Mouse (Mus musculus) regulatory T cell (primary cell): Measurements from ENCODE around the gene Neurod4.
"Not testable (repeated sequence)": the region's sequence is repeated elsewhere in the genome, so short reads cannot be mapped to it uniquely, and the experiment has no call there.

Experiments used
- in situ Hi-C: fragments of 300-600 bp; cut with MboI, MseI; formaldehyde crosslinking; loops from one replicate; pipeline ENCODE4 v1.15.1; 2025; ENCODE audit warnings: high pct_unique_total_duplicates

Neurod4 gene

DNA sequence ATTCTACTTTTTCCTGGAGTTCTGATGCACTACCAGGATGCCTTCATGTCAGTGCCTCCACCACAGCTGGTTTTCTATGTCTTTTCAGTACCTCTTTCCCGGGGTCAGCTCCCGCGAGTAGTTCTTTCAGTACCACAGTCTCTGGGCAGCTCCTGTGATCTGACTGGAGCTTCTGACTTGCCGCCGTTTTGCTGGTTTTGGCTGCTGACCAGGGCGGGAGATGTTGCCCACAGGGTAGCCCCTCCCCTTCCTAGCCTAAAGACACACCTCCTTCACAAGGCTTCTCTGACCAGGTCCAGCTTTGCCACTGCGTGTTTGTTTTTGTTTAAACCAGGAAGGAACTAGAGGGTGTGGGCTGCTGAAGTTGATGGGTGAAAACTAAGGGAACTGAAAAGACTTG is at the start of gene Neurod4:
Gene Neurod4, minus strand, starts transcription at position 175 of the 400 bp plus-strand sequence.
- in situ Hi-C loops = no loop called here

DNA sequence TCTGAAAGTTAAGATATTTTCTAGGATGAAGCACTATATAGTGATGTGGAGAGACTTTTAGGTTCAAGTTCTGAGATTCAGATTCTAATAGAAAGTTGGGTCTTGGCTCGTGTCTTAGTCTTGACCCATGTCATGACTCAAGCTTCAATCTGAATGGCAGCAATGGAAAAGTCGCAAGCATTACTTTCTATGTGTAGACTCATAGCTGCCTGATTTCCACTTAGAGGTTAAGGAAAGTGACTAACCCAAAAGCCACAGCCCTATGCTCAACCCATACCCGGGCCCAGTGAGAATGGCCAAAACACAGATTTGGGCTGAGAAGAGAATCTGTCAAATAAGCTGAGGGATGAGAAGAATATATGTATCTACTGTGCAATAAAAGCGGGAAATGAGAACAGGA is 44.2 kb upstream of the Neurod4 start:
- in situ Hi-C loops = no loop called here

DNA sequence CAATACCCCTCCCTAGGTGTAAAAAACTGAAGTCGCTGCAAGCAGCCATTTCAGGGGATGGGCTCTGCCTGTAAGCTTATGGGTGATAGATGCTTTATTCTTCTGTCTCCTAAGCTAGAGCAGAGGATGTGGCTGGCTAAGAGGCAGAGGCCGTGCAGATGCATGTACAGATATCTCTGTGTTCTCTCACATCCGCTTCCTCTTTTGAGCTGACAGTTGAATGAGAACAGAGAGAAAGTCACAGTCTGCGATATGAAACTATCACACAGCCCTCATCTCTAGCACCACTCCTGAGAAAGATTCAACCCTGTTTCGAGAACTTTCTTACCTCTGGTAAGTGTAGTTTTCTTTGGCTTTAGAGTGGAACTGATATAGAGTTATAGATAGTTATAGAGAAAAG is 42.6 kb upstream of the Neurod4 start, which contains the start of gene Tespa1:
Gene Tespa1, plus strand, starts transcription at position 234 of the 400 bp plus-strand sequence.
- in situ Hi-C loops = no loop called here

DNA sequence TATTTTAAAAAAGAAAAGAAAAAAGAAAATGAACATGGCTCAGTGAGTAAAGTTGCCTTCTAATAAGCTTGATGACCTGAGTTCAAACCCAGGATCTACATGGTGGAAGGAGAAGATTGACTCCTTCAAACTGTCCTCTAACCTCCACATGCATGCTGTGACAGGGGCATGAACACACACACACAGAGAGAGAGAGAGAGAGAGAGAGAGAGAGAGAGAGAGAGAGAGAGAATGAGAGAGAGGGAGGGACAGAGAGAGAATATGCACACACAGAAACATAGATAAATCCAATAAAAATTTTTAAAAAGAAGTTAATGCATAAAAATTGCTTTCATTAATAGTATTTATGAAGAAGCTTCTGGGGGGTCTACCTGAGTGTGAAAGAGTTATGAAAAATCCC is 42.0 kb upstream of the Neurod4 start:
- in situ Hi-C loops = no loop called here

DNA sequence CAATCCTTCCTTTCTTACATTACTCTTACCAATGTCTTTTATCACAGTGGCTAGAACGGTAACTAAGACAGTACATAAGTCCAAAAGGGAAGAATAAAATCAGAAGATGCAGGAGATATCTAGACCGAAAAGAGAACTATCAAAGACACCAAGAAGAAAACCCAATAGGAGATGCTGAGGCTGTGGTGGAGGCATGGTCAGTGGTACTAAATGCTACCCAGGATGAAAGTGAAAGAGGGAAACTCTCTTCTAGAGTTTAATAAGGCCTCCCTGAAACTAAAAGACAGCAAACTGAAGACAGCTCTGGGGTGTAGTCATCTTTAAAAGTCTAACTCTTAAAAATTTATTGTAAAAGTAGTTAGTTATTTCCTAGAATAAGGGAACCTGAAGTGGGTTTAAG is 40.7 kb upstream of the Neurod4 start:
- in situ Hi-C loops = no loop called here

DNA sequence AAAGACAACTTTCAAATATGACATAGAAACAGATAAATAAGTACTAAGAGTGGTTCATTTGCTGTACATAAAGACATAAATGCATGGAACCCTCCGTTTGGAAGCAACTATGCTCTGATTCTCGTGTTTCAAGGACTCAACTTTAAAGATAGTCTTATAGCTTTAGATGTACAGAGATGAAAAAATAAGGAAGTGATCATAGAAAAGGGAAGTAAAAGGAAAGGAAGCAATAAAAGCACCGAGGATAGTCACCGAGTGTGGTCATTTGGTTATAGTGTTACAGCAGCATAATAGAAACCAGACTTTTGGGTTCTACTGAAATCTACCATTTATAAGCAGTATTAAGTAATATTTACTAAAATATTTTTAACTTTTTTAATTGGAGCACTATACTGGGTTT is 38.7 kb upstream of the Neurod4 start:
- in situ Hi-C loops = loop anchor here (10.0 kb wide), 1 partner anchor 46 kb away; no protein-coding TSS in a partner anchor

DNA sequence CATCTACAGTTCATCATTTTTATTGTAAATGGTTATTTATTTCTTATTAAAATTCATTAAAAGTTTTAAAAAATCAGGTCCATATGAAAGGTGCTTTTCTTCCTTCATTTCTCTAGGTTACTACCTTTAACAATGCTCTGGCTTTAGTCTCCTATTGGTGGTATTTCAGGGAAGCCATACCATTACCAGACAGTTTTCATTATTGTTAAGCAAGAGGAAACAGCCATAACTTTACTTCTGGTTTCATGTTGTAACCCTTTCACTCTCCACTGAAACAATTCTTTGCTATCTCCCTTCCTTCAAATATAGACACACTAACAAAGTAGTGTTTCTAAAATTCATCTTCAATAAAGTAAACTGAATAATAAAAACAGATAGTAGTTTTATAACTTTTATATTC is 35.8 kb upstream of the Neurod4 start:
- in situ Hi-C loops = loop anchor here (10.0 kb wide), 1 partner anchor 49 kb away; no protein-coding TSS in a partner anchor

DNA sequence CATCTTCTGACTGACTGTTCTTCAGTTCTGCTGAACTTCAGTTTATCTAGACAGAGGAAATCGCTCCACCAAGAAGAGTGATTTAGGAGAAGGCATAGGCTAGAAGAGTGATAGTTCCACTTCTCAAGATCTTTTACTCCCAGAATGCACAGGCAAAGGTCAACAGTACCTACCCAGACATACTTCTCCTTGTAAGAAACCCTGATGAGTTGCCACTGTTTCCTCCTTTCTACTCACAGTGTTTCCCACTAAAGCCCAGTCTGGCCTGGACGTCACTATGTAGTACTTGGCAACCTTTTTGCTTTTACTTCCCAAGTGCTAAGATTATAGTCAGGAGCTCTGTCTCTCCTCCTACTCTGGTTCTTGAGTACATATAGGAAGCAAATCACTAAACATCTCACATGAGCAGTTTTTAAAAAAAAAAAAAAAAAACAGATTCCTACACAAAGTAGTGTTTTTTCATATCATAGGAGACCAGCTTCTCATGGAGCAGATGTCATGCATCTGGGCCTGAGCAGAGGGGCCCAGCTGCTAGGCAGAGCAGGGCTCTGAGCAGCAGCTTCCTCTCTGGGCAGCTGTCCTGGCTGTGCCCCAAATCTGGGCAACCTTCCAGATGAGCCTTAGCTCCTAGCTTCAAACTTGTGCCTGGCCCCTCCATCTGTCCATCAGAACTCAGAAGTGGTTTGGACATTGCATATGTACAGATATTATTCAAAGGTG is 34.2 kb upstream of the Neurod4 start:
- in situ Hi-C loops = loop anchor here (10.0 kb wide), 1 partner anchor 51 kb away; no protein-coding TSS in a partner anchor

DNA sequence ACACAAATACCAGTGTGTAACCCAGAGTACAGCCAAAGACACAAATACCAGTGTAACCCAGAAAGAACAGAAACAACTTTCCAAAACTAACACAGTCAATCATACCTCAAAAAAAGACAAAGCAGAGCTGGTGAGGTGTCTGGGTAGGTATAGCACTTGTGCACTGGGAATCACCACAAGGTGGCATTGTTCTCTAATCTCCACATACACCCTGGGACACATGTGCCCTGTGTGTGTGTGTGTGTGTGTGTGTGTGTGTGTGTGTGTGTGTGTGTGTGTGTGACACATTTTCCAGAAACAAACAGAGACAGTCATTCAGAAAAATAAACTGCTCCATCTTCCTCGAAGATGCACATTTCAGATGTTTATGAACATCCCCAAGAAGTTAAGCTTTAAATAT is 33.5 kb upstream of the Neurod4 start:
- in situ Hi-C loops = loop anchor here (10.0 kb wide), 1 partner anchor 51 kb away; no protein-coding TSS in a partner anchor

DNA sequence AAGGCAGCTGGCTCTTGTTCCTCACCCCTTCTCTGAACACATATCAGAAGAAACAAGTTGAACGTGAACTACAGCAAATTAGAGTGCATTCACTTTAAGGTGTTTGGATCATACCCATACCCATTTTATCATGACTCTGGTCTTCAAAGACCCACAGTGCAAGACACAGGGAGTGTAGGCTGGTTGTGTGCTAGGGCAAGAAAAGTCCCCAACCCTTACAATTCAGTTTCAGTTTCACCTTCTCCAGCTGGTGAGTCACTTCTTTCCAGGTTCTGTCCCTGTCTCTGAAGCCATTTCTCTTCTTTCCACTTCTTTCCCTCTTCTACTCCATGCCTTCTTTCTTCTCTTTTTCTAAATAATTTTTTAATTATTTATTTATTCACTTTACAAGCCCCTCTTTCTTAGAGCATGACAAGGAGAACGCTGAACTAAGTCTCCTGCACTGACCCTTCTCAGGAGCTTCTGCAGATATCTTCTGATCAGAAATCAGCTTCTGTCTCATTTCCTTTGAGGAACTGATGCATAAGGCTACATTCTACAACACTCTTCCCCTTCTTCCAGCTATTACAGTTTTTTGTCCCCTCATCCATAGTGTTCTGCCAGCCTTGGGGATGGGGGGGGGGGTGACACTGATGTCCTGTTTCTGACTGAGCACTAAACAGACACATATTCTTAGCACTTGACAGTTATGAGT is 31.6 kb upstream of the Neurod4 start:
- in situ Hi-C loops = loop anchor here (10.0 kb wide), 1 partner anchor 53 kb away; no protein-coding TSS in a partner anchor

DNA sequence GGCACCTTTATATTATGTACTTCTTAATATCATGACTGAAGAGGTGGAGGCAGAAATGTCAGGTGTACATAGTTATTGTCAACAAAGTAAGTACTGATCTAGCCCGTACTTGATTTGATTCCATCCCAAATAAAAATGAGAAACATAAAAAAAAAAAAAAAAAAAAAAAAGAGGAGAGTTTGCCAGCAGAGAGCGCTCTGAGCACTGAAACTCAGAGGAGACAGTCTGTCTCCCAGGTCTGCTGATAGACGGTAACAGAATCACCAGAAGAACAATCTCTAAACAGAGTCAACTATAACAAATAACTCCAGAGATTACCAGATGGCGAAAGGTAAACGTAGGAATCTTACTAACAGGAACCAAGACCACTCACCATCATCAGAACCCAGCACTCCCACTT is 24.1 kb upstream of the Neurod4 start:
- in situ Hi-C loops = not testable (repeated sequence)

DNA sequence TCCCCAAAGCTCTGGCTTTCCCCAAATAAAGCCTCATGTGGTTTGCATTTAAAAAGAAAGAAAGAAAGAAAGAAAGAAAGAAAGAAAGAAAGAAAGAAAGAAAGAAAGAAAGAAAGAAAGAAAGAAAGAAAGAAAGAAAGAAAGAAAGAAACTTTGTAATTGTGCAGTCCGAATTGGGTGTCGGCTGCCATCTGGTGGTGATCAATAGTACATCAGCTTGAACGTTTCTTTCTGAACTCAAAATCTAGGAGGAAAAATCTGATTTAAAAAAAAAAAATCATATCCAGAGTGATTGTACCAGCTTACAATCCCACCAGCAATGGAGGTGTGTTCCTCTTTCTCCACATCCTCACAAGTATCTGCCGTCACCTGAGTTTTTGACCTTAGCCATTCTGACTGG is 18.7 kb upstream of the Neurod4 start:
- in situ Hi-C loops = loop anchor here (5.0 kb wide), 1 partner anchor 71 kb away; no protein-coding TSS in a partner anchor

DNA sequence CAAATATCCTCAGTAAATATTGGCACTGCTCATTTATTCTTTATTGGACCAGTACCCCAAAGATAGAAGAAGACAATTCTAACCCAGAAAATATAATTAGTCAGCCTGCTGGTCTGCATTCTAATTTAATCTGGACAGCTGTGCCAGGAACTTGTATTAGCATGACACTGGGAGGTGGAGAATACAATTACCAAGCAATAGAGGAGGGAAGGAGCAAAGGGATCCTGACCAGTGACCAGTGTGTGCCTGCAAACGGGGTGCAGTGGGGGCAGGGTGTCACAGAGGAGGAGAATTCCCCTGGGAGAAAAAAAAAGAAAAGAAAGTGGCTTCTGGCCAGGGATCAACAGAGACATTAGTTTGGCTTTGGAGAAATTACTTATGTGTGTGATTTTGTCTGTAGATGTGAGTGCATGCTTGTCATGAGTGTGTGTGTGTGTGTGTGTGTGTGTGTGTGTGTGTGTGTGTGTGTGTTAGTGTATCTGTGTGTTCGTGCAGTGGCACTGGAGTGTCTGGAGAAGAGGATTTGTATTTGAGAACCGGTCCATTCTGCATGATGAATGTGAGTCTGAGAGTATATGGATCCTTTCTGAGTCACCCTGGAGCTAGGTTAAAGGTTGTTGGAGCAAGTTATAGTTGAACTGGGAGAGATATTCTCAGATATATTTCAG is 13.8 kb upstream of the Neurod4 start:
- in situ Hi-C loops = no loop called here

DNA sequence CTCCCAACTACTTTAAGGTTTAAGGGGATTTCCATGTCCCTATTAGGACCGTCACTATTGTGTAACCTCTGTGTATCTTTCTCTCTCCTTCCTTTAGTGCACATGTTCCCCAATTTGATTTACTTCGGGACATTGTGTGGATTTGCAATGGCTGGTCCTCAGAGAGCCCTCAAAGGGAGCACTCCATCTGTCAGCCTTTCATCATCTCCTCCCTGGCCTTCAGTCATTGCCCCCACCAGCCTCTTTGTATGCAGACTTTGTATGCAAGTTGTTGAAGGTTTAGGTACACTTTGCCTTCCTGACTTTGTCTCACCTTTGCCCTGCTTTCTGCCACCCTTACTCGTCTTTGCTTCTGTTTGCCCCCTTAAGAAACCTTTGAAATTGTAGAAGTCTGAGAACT is 8.0 kb upstream of the Neurod4 start:
- in situ Hi-C loops = no loop called here

DNA sequence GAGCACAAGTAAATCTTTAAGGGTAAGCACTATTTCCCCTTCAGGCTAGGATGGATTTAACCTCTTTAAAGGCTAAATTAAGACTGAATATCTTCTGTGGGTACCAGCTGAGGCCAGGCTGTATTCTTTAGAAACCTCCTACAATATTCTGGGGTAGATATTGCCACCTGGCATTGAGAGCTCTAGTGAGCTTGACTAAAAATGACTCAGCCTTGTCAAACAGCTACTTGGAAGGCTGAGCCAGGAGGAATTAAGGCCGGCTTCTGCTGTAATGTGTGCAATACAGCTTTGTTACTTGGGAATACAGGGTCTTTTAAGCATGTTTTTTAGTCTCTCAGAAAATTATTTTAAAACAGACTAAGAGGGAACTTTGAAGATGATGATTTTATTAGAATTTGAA is 7.2 kb upstream of the Neurod4 start:
- in situ Hi-C loops = no loop called here

DNA sequence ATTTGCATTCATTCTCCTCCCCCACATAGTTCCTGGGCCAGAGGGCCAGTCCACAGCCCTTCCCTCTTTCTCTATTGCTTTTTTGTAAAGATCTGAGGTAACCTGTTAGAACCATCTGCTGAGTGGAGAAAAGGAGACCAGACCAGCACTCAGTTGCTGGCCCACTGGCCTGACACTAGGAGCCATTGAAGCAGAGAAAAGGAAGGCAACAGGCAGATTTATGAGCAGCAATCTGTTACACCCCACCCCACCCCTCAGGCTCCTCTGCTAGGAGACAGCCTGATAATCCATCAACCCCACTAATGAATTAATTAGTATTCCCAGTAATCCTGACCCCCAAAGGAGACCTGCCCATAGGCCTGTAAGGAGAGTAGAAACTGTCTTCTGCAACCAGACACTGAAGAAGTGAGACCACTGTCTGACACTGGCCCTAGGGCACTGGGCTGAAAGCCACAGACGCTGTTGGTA is 2.0 kb upstream of the Neurod4 start:
- in situ Hi-C loops = no loop called here

DNA sequence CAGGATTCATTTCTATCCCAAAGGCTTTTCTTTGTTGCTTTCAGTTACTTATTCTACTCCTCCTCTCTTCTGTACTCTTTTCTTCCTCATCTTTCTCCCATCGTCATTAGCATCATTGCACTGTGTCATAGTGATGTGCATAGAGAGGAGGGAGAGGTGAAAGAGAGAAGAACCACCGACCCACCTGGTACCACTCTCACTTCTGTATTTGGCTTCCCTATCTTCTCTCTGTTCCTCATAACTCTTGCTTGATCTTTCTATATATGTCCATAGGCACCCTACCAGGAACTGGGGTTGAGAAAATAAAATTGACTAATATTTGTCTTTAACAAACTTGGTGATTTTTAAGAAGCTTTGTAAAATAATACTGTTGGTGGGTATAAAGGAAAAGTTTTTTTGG is 3.5 kb downstream of the Neurod4 start:
- in situ Hi-C loops = no loop called here

DNA sequence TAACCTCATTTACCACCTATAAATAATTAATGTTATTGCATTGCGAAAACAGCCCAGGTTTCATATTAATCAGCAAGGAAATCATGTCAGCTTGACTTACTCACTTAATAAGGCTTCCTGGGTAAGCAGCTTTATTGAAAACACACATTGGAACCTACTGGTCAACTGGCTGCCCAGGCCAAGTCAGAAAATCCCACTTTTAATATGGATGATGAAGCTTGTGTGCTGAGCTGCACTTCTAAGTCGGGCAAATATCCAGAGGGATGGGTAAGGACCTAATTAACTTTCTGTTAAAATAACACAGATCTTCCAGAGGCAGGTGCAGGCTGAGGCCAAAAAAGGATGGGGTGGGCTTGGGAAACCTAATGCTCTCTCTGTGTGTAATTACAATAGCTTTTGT is 4.3 kb downstream of the Neurod4 start:
- in situ Hi-C loops = no loop called here

DNA sequence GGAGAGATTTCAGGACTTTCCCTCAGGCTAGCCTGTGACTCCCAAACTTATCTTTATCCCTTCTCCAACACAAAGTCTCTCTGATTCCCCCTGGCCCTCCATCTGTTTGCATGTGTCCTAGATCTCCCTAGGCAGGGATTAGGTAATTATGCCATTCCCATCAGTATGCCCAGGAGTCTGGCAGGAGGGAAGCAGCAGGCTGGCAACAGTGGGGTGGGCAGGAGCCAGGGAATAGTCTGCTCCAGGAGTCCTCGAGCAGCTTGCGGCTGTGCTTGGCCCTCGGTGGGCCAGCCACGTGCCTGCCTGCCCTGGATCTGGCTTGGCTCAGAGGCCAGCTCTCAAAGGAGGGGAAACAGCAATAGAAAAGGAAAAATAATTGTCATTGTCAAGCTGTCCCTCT is 16.8 kb downstream of the Neurod4 start:
- in situ Hi-C loops = no loop called here

DNA sequence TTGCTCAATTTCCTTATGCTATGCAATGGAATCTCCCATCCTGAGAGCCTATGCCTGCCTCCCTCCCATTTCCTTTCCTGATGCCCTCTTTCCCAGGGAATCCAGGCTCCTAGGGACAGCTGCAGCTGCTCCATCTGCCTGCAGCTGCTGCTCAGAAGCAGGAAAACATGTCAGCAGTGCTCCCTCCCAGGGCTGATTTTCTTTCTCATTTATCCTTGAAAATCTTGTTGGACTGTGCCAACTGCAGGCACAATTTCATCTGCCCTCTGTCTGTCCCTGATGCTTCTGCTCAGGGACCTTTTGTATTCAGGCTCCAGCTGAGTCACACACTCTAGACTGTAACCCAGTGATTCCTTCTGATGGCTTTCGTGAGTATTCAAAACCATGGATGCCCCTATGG is 20.6 kb downstream of the Neurod4 start:
- in situ Hi-C loops = no loop called here

DNA sequence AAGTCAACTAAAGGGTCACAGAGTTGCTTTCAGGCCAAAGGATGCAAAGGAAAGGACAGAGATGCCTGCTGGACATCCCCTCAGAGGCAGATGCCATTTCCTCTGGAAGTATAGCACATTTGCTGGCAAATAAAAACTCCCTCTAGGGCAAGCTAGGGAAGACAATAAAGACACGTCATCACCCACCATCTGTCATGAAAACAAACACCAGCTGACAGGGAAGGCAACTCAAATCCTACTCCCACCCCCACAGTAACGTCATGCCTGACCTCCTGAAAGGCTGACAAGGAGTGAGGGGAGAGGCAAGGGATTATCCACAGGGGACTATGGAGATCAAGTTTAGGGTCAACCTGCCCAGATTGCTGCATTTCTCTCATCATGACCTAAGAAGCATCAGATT is 35.8 kb downstream of the Neurod4 start:
- in situ Hi-C loops = no loop called here
